Mouse (Mus musculus) frontal cortex, postnatal 36 days (tissue): Measurements from ENCODE around the gene Borcs5.
A peak's percentile ranks its signal among the peaks of the same experiment; 100 is the strongest.

Experiments
- DNase-seq, 2 experiments: peaks; one replicate each; pipeline ENCODE4 v3.0.0; 2022; ENCODE audit warnings: low spot score in 2 of 2

The Borcs5 gene

DNA sequence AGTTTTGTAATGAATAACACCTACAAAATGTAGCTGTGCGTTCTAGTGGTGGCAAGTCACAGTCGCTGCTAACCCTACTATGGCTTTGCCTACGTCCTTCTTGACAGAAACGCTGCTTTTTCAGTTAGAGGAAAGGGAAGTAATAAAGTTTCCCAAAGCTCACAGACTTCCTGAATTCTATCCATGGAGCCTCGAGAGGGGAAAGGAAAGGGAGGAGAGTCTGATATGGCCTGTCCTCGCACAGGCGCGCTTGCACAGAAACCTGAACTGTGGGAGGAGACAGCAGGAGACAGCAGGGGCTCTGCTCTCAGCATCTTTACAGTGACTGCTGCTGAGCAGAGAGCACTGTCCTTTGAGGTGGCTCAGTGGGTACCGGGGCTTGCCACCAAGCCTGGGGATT is 8.9 kb upstream of the Borcs5 start:
- DNase-seq = no peak

DNA sequence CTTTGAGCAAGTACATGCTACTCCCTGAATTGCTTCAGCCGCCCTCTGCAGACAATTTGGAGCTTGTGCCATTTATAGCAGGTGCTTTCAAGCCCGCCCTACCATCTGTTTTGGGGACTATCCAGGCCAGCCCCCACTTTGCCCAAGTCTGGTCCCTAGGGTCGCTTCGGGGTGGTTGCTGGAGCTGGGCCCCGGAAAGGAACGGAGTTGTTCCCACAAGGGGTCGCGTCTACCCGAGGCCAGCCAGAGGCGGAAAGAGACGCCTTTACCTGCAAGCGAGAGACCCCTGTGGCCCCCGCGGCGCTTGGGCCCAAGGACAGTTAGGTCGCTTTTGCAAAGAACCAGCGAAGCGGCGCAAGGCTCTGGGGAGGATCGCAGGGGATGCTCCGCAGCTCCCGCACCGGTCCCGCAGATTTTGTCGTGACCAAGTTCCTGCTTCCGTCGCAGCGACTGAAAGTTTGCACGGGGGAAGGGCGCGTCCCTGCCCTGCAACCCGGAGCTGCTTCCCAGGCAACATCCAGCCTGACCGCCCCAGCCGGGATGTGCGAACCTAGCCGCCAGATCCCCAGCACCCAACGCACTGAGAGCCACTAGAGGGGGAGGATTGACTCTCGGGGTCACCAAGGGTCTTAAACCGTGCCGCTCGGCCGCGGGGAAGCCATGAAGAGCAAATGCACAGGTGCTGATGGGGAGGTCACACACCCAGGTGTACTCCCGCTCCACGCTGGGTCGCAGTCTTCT is 7.2 kb upstream of the Borcs5 start, which contains the start of gene Mansc1:
Gene Mansc1, minus strand, starts transcription at position 542 of the 741 bp plus-strand sequence.
- peak; percentile 44 to 54 for DNase-seq

DNA sequence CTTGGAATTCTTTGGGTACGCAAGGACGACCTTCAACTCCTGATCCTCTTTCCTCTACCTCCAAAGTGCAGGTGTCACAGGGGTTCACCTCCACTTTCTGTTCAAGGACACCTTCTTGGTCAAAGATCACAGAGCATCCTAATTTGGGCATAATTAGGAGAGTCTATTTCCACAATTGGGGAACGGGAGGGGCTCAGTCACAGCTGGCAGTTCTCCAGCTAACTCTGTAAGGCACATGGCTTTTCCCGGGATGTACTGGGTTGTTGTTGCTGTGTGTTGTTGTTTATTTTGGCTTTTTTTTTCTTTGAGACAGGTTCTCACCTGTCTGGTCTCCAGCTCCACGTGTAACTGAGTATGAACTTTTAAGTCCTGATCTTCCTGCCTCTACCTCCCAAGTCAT is 6.6 kb upstream of the Borcs5 start:
- no peak for DNase-seq

DNA sequence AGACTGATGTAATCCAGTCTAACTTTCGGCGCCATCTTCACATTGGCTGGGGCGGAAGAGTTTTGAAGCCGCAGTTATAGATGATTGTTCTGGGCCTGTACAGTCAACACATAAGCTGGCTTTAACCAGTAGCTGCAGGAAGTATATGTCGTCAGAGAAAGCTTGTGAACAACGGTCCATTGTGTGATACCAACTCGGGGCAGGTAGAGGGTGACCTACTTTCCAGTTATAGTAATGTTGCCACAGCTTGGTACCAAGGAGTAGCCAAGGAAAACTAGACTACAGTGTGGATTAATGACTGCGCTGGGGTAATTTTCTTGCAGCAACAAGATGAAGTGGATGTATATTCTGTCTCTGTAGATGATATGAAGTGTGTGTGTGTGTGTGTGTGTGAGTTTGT is 5.8 kb upstream of the Borcs5 start:
- no peak for DNase-seq

DNA sequence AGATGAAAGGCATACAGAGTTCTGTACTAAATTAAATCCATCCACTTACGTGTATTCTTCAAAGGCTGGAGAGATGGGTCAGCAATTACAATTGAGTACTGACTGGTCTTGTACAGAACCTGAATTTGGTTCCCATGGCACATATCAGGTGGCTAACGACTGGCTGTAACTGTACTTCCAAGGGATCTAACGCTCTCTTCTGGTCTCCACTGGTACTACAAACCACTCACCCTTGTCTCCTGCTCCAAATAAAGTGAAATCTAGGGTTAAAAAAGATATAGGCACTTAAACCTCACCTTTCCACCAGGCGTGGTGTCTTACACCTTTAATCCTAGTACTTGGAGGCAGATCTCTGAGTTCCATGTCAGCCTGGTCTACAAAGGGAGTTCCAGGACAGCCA is 2.8 kb upstream of the Borcs5 start:
- no peak for DNase-seq

DNA sequence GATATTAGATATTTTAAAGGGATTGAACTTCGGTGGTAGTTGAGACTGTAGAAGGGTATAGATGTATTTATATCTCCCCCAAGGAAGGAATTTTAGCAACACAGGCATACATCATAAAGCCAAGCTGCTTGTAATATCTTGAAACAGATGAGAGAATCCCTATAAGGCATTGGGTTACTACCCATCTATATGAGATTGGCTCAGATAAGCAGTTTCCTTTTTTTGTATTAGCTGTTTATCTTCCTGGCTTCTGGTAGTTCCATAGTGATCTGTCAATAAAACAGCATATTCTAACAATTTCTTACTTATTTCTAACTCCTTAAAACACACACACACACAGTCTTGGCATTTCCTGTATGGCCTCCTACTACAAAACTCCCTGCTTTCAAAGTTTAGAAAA is 590 bp downstream of the Borcs5 start:
- DNase-seq = no peak

DNA sequence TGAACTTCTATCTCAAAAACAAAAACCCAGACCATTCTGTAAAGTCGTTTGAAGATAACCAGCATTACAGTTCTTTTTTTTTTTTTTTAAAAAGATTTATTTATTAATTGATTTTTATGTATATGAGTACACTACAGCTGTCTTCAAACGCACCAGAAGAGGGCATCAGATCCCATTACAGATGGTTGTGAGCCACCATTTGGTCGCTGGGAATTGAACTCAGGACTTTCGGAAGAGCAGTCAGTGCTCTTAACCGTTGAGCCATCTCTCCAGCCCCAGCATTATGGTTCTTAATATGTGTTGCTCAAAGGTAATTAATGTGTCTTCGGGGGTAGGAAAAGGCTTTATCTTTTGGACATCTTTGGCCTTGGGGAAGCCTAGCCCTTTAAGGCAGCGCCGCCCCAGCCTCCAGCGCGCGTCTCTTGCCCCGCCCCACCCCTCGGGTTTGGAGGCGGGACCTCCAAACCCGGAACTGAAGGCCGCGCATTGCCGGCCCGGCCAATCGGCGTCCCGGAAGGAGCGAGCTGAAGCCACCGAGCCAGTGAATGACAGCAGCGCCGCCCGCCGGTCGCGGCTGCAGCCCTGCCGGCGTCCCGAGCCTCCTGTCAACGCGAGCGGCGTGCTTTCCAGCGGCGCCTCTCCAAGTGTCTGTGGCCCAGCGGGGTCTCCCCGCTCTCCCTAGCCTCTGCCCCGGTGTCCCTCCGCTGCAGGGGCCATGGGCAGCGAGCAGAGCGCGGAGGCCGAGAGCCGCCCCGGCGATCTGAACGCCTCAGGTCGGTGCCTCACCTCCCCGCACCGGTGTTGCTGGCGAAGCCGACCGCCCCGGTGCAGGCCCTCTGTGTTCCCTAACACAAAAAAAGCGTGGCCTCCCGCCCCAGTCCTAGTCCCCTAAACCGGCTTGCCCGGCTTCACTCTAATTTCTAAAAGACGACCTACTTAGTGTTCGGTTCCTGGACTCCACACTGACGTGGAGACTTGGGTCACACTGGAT is 1.5 kb downstream of the Borcs5 start:
- peak; percentile 88 to 94 for DNase-seq

DNA sequence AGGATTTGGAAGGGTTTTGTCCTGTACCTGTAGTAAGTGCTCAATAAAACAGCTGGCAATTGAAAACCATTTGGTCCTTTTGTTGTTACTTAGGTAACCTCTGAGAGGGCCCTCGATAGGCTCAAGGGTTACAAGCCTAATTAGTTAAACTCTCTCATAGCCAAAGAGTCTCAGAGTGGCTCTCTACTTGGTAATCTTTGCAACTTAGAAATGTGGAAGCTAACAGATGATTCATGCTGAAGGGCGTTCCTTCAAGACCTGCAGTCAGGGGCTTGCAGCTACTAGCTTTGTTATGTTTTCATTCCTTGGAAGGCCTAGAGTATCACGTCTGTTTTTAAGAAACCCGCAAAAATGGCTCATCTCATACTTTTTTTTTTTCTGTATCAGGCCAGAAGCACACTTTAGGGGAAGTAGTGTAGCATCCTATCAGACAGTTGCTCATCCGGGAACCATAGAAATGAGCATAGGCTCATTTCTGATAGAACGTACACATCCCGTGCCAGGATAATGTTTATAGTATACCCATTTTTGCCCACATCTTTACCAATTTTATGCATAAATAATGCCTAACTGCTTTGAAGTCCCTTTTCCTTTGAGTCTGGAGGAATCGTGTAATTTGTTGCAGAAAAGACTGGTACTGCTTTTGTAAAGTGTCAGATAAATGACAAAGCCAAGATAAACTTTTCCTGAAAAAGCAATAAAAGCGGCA is 2.6 kb downstream of the Borcs5 start:
- no peak for DNase-seq

DNA sequence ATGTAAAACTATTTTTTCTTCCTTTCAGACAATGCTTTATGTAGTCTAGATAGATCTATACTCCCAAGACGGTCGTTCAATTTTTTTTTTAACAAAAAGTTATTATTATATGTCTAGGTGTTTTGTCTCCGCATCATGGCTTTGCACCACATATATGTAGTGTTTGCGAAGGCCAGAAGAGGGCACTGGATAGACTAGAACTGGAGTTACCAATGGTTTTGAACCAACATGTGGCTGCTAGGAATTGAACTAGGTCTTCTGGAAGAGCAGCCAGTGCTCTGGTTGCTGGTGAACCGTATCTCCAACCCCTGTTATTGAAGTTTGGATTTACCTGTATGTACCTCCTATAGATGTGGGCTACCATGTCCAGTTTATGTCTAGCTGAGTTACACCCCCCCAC is 4.0 kb downstream of the Borcs5 start:
- DNase-seq = no peak

DNA sequence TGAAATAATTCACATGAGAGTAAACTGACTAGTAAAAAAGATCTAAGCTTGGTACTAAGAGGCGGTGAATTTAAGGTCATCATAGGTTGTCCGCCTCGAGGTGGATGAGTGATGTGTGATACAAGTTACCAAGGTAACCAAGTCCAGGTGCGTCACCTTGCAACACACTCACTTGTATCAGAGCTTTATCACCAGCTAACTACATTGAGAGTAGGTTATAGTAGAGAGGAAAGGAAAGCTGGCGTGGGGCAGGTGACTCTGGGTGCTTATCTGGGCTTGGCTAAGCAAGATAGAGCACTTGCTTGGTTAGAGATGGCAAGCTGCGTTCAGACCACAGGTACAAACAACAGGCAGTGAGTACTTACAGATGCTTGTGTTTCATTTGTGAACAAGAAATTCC is 7.5 kb downstream of the Borcs5 start:
- DNase-seq = no peak

DNA sequence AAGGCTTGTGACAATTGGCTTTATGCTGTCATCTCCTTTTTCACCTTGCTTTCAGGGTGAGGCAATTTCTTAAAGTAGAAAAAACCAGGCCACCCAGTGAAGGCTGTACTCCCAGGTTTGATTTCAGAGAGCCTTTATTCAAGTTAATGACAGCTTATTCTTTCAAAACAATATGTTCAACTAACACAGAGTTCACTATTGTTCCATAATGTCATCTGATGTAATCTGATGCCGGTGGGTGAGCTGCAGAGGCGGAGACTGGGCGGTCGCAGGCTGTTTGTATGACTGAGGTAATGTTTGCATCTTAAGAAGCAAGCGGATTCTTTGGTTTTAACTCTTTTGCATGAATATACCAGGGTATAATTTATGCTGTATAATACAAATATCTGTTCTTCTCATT is 8.3 kb downstream of the Borcs5 start:
- no peak for DNase-seq

DNA sequence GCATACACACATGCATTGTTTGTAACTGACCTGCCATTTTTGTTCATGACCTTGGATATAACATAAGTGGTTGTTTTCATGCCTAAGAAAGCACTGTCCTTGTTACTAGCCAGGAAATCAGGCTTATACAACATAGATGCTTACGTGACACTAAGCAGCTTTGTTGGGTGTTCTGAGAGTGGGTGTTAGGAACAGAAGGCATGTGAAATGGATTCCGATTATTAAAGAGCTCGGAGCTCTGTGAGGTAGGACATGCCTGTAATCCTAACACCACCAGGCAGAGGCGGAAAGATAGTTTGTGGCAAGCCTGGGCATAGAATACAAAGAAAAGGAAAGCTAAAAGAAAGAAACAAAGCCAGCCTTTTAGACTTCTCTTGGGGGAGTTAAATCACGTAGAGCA is 9.0 kb downstream of the Borcs5 start:
- peak in 1 of 2 experiments; percentile 45 for DNase-seq

DNA sequence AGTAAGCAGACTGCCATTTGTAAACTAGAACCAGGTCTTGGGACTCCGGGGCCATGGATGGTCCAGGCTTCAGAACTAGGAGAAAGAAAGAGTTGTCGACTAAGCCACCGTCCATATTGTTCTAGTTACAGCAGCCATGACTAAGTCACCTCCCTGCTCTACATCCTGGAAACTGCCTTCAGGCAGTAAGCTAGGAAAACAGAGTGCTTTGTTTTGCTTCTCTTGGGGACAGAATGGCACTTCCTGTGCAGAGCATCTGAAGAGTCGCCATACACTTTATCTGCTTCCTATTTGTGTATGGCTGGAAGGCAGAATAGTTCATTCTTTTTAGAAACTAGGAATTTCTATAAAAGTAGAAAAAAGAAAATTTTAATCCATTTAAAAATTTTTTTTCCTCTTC is 17.2 kb downstream of the Borcs5 start:
- no peak for DNase-seq

DNA sequence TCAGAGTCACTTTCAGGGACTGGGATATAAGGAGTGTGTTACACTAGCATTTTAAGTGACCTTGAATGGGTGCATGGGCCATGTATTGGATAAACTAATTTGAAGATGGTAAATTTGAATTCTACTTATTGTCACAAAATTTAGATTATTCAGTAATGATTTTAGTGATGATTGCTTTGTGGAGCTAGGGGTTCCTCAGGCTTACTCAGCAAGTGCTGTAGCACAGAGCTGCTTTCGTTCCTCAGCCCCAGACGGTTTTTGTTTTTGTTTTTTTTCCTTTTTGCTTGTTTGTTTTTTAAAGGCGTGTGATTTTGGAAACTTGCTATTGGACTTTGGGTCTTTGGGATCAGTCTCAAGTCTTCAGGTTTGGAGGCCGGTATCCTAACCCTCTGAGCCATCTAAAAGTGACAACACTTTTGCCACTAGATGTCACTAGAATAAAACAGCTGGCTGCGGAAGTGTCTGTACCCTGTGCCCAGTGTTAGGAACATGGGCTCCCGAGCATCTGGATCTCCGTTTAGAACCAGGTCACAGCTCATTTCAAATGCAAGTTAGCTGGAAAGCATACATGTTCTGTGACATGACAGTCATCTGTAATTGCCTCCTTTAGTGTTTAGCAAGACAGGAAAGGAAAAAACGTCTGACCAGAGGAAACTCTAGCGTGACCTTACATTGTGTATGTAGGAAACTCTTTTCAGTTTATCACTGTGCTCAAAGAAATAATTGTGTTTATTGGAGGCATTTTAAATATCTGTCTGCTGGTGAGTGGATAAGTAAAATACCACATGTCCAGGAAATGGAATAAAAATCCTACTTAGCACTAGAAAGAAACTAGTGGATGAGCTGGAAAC is 20.0 kb downstream of the Borcs5 start:
- peak; percentile 34 to 62 for DNase-seq

DNA sequence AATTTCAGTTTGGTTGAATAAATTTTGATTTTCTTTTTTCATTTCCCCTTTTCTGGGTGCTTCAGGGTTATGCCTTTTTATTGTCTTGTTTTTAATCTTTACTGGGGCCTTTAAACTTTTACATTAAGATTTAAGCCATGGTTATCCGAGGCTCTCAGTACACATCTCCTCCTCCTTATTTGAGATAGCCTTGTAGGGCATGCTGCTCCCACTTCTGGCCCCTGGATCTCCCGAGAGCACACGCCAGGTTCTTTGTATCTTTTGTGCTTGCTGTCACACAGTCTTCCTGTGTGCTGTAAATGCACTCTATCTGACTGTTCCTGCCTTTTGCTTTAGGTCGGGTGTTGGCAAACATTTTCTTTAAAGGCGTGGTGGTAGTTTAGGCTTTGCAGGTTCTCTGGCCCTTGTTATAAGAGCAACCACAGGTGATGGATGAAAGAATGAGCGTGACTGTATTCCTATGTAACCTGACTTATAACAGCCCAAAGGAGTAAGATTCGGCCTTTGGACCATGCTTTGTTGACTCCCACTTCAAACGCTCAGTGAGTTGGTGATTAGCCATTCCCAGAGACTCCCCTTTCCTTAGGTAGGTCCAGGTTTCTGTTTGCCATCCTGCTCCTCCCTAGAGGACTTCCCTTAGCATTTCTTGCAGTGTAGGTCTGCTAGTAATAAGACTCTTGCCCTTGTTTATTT is 21.6 kb downstream of the Borcs5 start:
- DNase-seq = no peak

DNA sequence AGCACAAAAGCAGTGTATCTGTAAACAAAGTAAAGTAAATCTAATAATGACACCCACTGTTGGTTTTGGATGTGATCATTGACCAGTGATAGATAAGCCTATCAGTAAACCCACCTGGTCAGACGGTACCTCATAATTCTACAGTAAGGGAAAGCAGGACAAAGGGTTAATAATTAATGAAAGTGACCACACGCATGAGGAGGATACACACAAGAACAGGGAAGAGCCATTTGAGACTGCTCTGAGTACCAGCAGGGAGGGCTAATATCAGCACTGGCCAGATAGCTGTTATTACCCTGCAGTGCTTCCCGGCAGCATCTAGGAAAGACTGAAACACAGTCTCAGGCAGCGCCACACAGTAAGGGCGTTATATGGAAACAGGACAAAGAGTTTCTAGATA is 25.3 kb downstream of the Borcs5 start:
- DNase-seq = no peak

DNA sequence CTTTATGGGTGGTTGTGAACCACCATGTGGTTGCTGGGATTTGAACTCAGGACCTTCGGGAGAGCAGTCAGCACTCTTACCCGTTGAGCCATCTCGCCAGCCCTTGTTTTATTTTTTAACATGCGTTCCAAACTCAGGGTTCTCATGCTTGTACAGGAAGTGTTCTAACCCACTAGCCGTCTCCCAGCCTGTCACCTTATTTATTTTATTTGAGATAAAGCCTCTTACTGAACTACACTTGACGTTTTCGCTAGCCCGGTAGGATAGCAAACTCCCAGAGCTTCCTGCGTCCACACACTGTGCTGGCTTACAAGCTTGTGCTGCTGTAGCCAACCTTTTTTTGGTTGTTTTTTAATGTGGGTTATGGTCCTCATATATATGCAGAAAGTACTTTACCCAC is 26.5 kb downstream of the Borcs5 start:
- no peak for DNase-seq

DNA sequence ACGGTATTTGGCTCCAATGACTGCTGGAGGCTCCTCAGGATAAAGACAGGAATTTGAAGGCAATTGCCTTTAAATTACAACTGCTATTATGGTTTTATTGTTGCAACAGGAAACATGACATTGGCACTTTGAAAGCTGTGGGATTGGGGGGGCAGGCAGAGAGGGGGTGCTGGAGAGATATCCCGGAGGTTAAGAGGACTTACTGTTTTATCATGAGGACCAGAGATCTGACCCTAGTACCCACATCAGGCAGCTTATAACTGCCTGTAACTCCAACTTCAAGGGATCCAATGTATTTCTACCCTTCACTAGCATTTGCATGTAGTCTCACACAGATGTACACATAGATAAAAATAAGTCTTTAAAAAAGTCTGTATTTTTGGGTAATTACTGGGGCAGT is 29.2 kb downstream of the Borcs5 start:
- DNase-seq = no peak

DNA sequence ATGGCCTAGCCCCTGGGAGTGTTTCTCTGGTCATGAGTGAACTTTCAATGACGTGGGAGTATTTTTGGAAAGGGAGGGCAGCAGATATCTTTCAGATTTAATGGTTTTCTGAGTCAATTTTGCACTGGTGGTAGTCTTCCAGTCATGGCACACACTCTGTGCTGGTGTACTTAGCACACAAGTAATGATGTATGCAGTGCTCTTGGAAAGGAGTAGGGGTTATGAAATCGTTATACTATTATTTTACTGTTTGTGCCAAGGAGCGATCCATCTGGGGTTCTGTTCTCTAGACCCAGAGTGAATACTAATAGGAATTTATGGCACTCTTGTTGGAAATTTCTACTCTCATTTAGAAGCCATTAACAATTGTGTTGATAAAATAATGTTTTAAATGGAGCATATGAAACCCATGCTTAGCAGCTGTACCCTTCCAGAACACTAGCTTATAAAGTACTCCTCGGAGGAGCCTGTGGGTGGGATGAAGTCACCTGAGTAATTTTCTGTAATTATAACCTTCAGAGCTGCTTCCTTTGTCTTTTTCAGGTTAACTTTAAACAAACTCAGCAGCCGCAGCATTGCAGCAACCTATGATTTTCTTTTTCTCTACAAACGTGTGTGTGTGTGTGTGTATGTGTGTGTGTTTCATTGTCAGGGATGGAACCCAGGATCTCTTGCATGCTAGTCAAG is 30.0 kb downstream of the Borcs5 start:
- no peak for DNase-seq

DNA sequence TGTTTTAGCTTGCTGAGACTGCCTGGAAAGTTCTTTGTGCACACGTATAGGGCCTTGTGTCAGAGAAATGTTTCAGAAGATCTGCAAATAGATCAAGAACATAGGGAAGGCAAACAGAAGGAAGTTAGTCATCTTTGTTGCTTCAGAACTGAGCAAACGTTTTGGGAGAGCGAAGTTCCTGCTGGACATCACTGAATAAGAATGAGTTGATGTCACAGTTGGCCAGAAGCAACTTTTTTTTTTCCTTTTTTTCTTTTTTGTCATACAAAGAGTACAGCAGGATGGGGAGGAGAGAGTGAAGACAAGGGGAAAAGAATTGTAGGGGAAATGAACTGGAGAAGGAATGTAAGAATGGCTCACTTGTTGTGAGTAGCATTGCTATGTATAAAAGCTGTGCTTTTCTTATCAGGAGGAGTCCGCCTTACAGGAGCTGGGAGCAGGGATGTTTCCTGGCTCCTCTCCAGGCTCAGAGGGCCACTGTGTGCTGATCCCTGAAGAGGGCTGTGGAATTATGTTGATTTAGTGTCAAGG is 31.6 kb downstream of the Borcs5 start:
- DNase-seq = no peak
